Mouse (Mus musculus) bone marrow macrophage, adult 2 months (primary cell): ENCODE measurements around the gene Syt16. TPM values are rescaled to one million over a fixed set of nuclear protein-coding genes. Genes with fewer than 3 reads are reported as not detected.

Experiments
- H3K27ac ChIP-seq: 2 replicates; pipeline ENCODE4 v1.5.1; 2012; ENCODE audit warnings: low read depth, low read length; ENCODE audit not compliant: insufficient read depth
- H3K4me1 ChIP-seq: 2 replicates; pipeline ENCODE4 v1.6.1; 2012; ENCODE audit warnings: low read length; ENCODE audit not compliant: control insufficient read depth, insufficient read depth
- H3K4me3 ChIP-seq: 2 replicates; pipeline ENCODE4 v1.5.1; 2012; ENCODE audit warnings: mild to moderate bottlenecking, low read length, moderate library complexity; ENCODE audit not compliant: insufficient read depth
- CTCF ChIP-seq: IDR thresholded peaks from 2 replicates; pipeline ENCODE4 v1.5.1; 2012; ENCODE audit warnings: low read depth, mild to moderate bottlenecking, low read length, moderate library complexity
- POLR2A ChIP-seq: IDR thresholded peaks from 2 replicates; pipeline ENCODE4 v1.6.1; 2012; ENCODE audit warnings: mild to moderate bottlenecking, low read depth, low read length, borderline replicate concordance
- polyA plus RNA-seq: library from polyadenylated mRNA; stranded (reverse); fragments of >200 nt; gene quantifications from 2 replicates; pipeline ENCODE4 v1.2.4, GENCODE M21; 2012; ENCODE audit not compliant: missing spikeins, insufficient read depth, insufficient read length

Gene Syt16
- polyA plus RNA-seq, 1 experiment = not detected

DNA sequence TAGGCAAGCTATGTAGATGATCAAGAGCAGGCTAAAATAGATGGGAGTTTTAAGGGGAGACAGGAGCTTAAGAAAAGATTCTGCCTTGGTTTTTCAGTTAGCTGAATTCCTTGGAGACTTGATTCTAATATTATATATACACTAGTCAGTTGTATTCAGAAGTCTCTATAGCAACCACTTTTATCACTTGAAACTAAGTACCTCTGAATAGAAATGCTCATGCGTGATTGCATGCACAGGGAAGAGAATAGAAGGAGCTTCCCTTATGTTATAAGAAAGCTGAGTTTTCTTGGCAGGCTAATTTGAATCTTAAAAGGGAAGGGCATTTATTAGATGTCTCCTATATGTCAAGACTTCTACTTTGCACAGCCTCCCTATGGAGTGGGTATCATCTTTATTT is 235.4 kb downstream of the Syt16 start:
- Histone ChIP-seq H3K4me1 (peaks cover 14% of the 10 kb centered on the region), H3K27ac (no peak overlapping the region), H3K4me3 (no peak overlapping the region)
- TF ChIP-seq CTCF = no peak
- no peak for TF ChIP-seq POLR2A

GRCm38 (mm10) chr12:74236191-74236590 is 238.7 kb downstream of the Syt16 start:
- H3K27ac ChIP-seq = no peak overlapping the region
- no peak for TF ChIP-seq CTCF
- TF ChIP-seq POLR2A = no peak
- H3K4me1 ChIP-seq = peaks cover 25% of the 10 kb centered on the region

DNA sequence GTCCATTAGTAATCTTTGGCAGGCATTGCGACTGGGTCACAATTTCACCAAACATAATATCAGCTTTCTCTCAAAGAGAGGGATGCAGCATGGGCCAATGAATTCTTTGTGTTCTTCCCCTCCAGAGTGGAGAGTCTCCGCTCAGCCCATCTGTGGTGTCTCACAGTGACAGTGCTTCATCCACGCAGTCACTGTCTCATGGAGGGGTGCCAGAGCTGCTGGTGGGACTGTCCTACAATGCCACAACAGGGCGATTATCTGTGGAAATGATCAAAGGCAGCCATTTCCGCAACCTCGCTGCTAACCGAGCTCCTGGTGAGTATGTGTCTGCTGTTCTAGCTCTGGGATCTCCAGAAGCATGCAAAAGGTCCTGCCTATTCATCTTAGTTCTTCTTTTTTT is 240.6 kb downstream of the Syt16 start:
- no peak overlapping the region for H3K4me3 ChIP-seq
- TF ChIP-seq CTCF (no peak), POLR2A (no peak)
- peaks cover 25% of the 10 kb centered on the region for H3K4me1 ChIP-seq
- no peak overlapping the region for H3K27ac ChIP-seq

More at GRCm38 (mm10) chr12:74236191-74236590, 238.7 kb downstream of the Syt16 start:
- H3K4me3 ChIP-seq = no peak overlapping the region

DNA sequence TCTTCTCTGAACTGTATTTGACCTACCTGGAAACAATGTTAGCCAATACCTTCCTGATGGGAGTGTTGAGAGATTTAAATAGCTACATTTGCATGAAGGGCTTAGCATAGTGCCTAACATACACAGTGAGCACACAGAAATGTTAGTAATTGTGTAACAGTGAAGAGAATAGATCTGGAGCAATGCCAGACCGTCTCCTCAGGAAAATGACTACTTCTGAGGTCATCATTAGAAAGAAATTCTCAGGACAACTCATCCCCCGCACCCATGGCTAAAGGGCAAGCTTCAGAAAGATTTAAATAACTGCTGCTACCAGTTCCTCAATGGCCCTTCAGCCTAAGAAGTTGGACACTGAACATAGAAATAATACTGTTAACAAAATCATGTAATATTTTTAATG is 241.3 kb downstream of the Syt16 start:
- Histone ChIP-seq H3K27ac (no peak overlapping the region), H3K4me1 (peaks cover 25% of the 10 kb centered on the region), H3K4me3 (no peak overlapping the region)
- TF ChIP-seq CTCF (no peak), POLR2A (no peak)

- no peak overlapping the region for H3K4me3 ChIP-seq
- no peaks in the 10 kb centered on the region for H3K4me1 ChIP-seq
- H3K27ac ChIP-seq = no peak overlapping the region
- no peak for TF ChIP-seq CTCF
- no peak for TF ChIP-seq POLR2A
Measured at GRCm38 (mm10) chr12:74264846-74265245, 267.4 kb downstream of the Syt16 start.

- no peak overlapping the region for H3K27ac ChIP-seq
- H3K4me3 ChIP-seq = no peak overlapping the region
- no peaks in the 10 kb centered on the region for H3K4me1 ChIP-seq
- TF ChIP-seq POLR2A (no peak), CTCF (no peak)
Measured at GRCm38 (mm10) chr12:74267049-74267448, 269.6 kb downstream of the Syt16 start.

- H3K4me3 ChIP-seq = no peak overlapping the region
- H3K4me1 ChIP-seq = no peaks in the 10 kb centered on the region
- no peak overlapping the region for H3K27ac ChIP-seq
- TF ChIP-seq CTCF = no peak
- TF ChIP-seq POLR2A = no peak
Measured at GRCm38 (mm10) chr12:74268644-74269285, 271.3 kb downstream of the Syt16 start.

DNA sequence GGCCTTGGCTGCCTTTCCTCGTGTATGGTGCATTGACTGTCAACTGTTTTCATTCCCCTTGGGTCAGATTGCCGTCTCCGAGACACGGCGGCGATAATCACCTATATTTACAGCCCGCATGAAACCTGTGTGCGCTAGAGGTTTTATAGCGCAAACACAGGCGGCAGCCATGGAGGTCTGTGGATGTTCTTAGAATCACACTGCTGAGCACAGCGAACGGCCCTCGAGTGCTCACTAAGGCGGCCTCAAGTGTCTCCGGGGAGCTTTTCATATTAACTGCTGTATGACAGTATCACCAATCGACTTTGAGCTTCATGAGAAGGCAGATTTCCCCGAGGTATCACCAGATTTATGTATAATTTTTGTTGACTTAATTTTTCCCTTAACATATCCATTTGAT is 275.1 kb downstream of the Syt16 start:
- Histone ChIP-seq H3K4me3 (no peak overlapping the region), H3K4me1 (no peaks in the 10 kb centered on the region), H3K27ac (no peak overlapping the region)
- TF ChIP-seq POLR2A (no peak), CTCF (no peak)

DNA sequence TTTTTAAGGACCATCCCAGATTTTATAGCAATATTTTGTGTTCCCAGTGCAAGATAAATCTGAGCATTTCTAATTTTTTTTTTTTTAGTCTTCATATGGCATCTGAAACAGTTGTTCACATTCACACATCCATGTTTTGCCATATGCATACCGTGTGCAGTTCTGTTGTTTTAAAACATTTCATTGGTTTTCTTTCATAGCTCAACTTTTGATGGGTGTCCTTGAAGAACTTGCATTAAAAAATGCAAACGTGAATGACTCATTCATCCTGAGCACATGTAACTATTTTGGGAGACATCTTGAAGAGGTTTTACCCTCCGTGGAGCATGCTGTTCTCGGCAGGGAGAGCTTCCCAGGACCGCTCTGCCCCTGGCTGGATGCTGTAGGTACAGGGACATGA is 279.8 kb downstream of the Syt16 start:
- Histone ChIP-seq H3K27ac (no peak overlapping the region), H3K4me3 (no peak overlapping the region), H3K4me1 (no peaks in the 10 kb centered on the region)
- TF ChIP-seq CTCF (no peak), POLR2A (no peak)

- no peak for TF ChIP-seq POLR2A
- no peak for TF ChIP-seq CTCF
- Histone ChIP-seq H3K4me1 (no peaks in the 10 kb centered on the region), H3K4me3 (no peak overlapping the region), H3K27ac (no peak overlapping the region)
Measured at GRCm38 (mm10) chr12:74281403-74281802, 283.9 kb downstream of the Syt16 start.
